Mouse (Mus musculus) cerebellum, adult 11-12 months (tissue): ENCODE measurements around the gene Cep170b.

Source experiments
- DNase-seq: peaks from one replicate; pipeline ENCODE4 v3.0.0; 2022

The Cep170b gene

GRCm38 (mm10) chr12:112766586-112766985 lies 46.3 kb downstream of the Cep170b start:
- no peak for DNase-seq

GRCm38 (mm10) chr12:112767036-112767890 lies 47.0 kb downstream of the Cep170b start:
- no peak for DNase-seq

GRCm38 (mm10) chr12:112768166-112768565 lies 47.9 kb downstream of the Cep170b start:
- no peak for DNase-seq

GRCm38 (mm10) chr12:112769031-112769430 lies 48.8 kb downstream of the Cep170b start:
- DNase-seq: no peak

- DNase-seq: no peak
Measured at GRCm38 (mm10) chr12:112769751-112770150, 49.5 kb downstream of the Cep170b start.

GRCm38 (mm10) chr12:112770396-112770795 lies 50.1 kb downstream of the Cep170b start:
- no peak for DNase-seq

- DNase-seq: no peak
Measured at GRCm38 (mm10) chr12:112772306-112772705, 52.1 kb downstream of the Cep170b start.

- no peak for DNase-seq
Measured at GRCm38 (mm10) chr12:112773366-112773765, 53.1 kb downstream of the Cep170b start.

GRCm38 (mm10) chr12:112774026-112774425 lies 53.8 kb downstream of the Cep170b start:
- DNase-seq: no peak

- no peak for DNase-seq
Measured at GRCm38 (mm10) chr12:112774481-112774880, 54.2 kb downstream of the Cep170b start.

- no peak for DNase-seq
Measured at GRCm38 (mm10) chr12:112791026-112791425, 70.8 kb downstream of the Cep170b start.

- no peak for DNase-seq
Measured at GRCm38 (mm10) chr12:112793601-112794355, 73.5 kb downstream of the Cep170b start.

- no peak for DNase-seq
Measured at GRCm38 (mm10) chr12:112794356-112794816, 74.1 kb downstream of the Cep170b start.

GRCm38 (mm10) chr12:112794998-112795397 lies 74.7 kb downstream of the Cep170b start:
- DNase-seq: no peak

- no peak for DNase-seq
Measured at GRCm38 (mm10) chr12:112795466-112796104, 75.3 kb downstream of the Cep170b start.
